Mouse (Mus musculus) spleen, postnatal 4 days (tissue): ENCODE results near the gene Trnau1ap.
A peak's percentile ranks its signal among the peaks of the same experiment; 100 is the strongest.
"Not testable (repeated sequence)": the region's sequence is repeated elsewhere in the genome, so short reads cannot be mapped to it uniquely, and the experiment has no call there.

Source experiments
- DNase-seq, 2 experiments: peaks; one replicate each; pipeline ENCODE4 v3.0.0; 2022; ENCODE audit warnings: low spot score in 2 of 2

Gene Trnau1ap

GRCm38 (mm10) chr4:132344403-132345134 is 15.2 kb upstream of the Trnau1ap start:
- DNase-seq: peak; percentile 27 to 72

- no peak for DNase-seq
Observed at GRCm38 (mm10) chr4:132341451-132341850, 12.1 kb upstream of the Trnau1ap start.

GRCm38 (mm10) chr4:132338943-132339342 is 9.6 kb upstream of the Trnau1ap start:
- no peak for DNase-seq

DNA sequence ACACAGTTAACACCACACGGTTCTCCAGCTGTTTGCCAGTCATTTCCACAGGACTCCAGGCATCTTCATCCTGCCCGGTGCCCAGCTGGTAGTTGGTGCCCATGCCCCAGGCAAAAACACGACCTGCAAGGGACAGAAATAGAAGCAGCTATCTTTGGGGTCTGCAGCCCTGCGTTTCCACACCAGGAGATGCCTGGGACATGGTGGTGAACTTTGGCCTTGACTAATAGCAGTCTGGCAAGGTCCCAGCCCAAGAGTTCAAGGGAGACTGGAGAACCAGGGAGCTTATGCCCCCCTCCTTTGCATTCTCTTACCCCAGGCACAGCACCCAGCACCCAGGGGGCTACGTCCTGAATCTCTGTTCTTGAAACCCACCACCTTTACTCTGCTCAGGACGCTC is 3.5 kb upstream of the Trnau1ap start:
- DNase-seq: no peak

DNA sequence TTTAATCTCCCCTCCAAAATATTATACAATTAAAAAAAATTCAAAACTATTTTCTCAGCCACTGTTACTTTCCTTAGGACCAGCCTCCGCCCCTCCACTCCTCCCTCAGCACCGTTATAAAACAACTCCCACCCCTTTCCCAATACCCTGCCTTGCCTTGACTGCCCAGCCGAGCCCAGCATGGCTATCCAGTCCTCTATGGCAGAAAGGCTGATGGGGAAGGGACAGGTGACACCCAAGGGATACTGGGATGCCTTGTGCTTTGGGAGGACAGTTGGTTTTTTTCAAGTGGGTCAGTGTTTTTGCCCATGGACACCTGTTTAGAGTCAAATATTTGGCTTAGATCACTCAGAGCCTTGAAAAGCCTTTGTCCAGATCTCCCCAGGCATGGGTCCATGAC is 2.6 kb upstream of the Trnau1ap start:
- no peak for DNase-seq

DNA sequence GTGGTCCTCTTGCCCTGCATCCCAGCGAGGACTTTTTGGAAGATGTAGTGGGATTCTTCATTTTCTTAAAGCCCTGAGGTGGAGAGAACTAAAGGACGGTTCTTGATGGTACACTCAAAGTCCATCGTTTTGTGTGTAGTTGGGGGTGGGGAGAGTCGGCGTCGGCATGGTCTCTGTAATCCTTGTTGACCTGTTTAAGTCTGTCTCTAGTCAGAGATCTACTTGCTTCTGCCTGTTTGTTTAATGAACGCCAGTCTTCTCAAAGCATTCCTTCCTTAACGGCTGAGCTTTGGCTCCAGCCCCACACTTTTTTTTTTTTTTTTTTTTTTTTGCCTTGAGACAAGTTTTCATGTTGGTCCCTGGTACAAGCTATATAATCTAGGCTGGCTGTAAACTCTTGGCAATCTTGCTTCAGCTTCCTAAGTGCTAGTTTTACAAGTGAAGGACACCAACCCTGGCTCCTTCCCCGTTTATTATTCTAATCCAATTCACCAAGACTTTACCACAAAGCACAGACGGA is 557 bp upstream of the Trnau1ap start:
- DNase-seq: no peak

DNA sequence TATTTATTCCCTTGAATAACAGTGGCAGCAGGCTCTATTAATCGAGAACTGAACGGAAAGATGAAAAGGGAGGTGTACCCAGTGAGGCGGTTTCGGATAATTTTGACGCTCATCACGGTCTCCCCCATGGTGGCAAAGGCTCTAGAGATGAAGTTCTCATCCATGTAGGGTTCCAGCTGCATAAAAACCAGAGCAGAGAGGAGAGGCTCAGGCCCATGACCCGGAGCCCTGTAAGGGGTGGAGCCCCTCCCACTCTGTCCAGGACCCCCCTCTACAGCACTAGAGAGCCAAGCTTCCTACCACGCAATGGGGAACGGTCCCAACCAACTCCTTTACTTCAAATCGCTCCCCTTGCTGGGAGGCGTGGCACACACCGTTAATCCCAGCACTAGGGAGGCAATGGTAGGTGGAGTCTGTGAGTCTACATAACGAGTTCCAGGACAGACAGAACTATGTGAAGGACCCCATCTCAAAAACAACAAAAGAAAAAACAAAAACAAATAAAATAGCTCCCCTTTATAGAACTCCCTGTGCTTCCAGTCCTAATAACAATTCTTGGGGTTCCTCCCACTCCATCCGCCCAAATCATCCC is 851 bp downstream of the Trnau1ap start:
- DNase-seq: no peak

DNA sequence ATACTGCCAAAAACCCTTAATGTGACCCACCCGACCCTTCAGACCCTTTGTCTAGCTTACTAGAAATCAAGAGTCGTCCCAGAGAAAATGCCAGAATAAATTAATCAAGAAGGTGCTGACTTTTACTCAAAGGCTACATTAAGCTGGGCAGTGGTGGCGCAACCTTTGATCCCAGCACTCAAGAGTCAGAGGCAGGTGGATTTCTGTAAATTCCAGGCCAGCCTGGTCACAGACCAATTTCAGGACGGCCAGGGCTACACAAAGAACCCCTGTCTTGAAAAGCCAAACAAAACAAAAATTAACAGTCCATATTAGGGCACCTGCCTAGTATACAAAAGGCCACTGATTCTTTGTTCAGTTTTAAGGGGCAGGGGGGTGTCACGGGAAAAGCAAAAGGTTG is 2.9 kb downstream of the Trnau1ap start:
- no peak for DNase-seq

DNA sequence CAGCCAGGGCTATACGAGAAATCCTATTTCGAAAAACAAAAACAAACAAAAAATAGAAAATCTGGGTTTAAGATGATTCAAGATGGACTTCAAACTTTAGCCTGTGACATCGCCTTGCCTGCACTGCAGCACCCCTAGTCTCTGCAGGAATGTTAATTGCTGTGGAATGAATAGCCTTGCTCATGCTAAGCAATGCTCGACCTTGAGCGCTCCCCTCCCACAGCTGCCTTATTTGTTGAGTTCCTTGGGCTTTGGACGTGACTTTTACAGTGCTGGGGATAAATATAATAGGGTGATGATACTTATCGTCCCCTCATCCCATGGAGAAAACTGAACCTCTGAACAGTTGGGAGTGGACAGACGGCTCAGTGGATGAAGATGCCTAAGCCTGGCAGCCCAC is 13.6 kb downstream of the Trnau1ap start:
- DNase-seq: no peak

DNA sequence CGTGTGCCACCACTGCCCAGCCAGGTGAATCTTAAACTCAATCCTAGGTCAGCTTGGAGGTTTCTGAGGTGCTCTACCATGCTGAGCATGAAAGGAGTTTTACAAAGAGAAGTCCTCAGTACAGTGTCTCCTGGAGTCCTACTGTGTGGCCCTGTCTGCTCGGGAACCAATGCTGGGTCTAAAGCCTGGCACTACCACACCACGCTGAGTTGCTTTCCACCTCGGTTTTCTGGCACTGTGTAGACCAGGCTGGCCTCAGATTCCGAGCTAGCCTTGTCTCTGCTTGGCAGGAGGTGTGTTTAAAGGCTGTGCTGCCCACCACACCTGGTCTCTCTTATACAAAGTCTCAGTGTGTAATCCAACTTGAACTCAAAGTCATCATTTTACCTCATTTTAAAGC is 16.7 kb downstream of the Trnau1ap start:
- DNase-seq: no peak

- DNase-seq: no peak
Observed at GRCm38 (mm10) chr4:132311801-132312200, 17.5 kb downstream of the Trnau1ap start.

GRCm38 (mm10) chr4:132311209-132311608 is 18.1 kb downstream of the Trnau1ap start:
- DNase-seq: no peak

- DNase-seq: peak; percentile 64 to 78
Observed at GRCm38 (mm10) chr4:132309849-132310472, 19.4 kb downstream of the Trnau1ap start.

DNA sequence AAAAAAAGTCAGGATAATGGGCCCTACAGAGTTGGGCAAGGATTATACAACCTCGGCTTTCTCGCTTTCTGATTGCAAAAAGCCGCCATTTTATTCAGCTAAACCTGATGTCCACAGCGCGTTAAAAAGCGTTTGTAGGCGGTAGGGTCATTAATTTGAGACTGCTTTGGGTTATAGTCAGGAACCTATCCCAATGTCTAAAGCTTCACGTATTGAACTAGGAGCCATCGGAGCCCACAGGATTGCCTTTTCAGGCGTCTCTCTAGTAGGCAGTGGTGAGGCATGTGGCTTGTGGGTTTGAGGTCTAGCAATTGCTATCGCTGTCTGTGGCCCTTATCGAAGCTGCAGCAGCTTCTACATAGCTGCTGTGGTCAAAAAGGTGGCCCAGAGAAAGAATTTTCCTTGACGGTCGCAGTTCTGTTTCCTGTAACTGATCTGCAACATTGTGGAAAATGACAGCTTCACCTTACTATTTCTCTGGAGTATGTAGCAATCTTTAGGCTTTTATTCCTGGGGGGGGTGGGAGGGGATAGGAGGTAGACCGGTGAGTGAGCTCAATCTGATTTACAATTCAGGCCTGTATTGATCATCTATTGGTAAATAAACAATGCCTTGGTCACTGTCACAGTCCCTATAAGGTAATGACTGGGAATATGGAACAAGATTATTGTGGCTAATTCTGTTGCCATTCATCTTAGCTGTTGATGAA is 20.0 kb downstream of the Trnau1ap start:
- DNase-seq: peak in 1 of 2 experiments; percentile 36

- DNase-seq: peak; percentile 86 to 92
Observed at GRCm38 (mm10) chr4:132308437-132309139, 20.8 kb downstream of the Trnau1ap start.

GRCm38 (mm10) chr4:132306004-132306403 is 23.3 kb downstream of the Trnau1ap start:
- DNase-seq: no peak

GRCm38 (mm10) chr4:132305276-132305675 is 24.1 kb downstream of the Trnau1ap start:
- DNase-seq: no peak

GRCm38 (mm10) chr4:132303484-132303883 is 25.9 kb downstream of the Trnau1ap start:
- DNase-seq: not testable (repeated sequence)

DNA sequence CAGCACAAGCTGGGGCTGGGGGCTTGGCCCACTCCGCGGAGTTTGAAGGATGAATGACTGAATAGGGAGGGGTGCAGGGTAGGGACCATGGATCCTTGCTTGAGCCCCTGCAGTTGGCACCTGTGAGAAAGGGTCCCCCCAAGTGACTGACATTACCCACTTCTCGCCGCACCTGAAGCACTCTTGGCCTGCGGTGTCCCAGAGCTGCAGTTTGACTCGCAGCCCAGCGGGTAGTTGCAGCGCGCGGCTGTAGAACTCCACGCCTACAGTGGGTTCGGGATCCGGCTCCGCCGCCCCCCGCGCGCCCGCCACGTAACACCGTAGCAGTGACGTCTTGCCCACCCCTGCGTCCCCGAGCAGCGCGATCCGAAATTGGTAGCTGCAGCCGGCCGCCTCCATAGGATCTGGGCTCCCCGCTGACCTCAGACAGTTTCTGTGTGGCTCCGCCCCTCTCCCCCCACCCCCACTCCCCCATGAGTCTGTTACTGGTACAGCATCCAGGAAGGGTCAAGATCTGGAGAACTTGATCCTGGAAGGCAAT is 26.3 kb downstream of the Trnau1ap start, which contains the start of gene Rab42:
Rab42 (minus strand) TSS at position 447 of the 541 bp plus-strand sequence.
- peak; percentile 45 to 75 for DNase-seq

DNA sequence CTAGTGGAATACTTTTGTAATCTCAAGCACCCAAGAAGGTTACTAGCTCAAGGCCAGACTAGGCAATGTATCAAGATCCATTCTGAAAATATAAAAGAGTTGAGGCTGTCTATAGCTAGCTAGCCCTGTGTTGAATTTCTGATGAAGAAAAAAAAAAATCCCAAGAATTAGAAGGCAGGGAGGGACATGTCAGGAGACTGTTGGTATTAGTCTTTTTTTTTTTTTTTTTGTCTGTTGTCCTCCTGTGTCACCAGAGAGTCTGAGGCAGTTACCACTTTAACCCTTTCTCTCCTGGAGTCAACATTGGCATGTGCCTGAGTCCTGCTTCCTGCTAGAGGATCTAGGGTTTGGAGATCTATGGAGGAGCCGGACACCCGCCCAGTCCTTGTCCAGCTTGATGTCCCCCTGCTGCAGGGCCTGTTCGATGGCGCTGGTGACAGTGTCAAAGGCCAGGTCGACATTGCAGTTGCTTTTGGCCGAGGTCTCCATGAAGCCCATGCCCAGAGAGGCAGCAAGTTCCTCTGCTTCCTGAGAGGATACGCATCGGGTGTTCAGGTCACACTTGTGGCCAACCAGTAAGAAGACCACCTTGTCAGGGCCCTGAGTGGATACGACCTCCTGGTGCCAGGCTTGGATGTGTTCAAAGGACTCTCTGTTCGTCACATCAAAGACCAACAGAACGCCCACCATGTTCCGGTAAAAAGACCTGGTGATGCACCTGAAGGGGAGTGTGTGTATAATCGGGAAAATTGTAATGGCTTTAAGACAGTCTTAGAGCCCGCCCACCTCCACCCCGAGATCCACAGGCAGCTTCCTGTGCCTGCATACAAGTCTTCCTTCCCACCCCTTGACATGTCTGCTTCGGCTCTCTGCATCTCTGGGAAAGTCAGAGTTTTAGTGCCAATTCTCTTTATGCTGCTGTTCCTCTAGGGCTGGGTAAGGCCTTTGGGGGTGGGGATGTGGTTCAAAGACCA is 27.1 kb downstream of the Trnau1ap start:
- no peak for DNase-seq
